Mouse (Mus musculus) testis, adult 2 months (tissue): ENCODE data around the gene Cdc34. TPM values are rescaled to one million over a fixed set of nuclear protein-coding genes. Genes with fewer than 3 reads are reported as not detected.

Experiments
- H3K27ac ChIP-seq: fragments of 200-500 bp; 2 replicates; pipeline ENCODE4 v1.5.1; 2012; ENCODE audit warnings: low read depth, low read length; ENCODE audit not compliant: control insufficient read depth, insufficient read depth
- H3K27me3 ChIP-seq: fragments of 200-500 bp; 2 replicates; pipeline ENCODE4 v1.6.1; 2012; ENCODE audit warnings: mild to moderate bottlenecking, low read length, moderate library complexity; ENCODE audit not compliant: control insufficient read depth, insufficient read depth
- H3K36me3 ChIP-seq: fragments of 200-500 bp; 2 replicates; pipeline ENCODE4 v1.6.1; 2012; ENCODE audit warnings: mild to moderate bottlenecking, low read length; ENCODE audit not compliant: control insufficient read depth, insufficient read depth
- H3K4me1 ChIP-seq: fragments of 200-500 bp; 2 replicates; pipeline ENCODE4 v1.6.1; 2012; ENCODE audit warnings: low read length; ENCODE audit not compliant: control insufficient read depth, insufficient read depth
- H3K4me3 ChIP-seq: fragments of 200-500 bp; 2 replicates; pipeline ENCODE4 v1.5.1; 2012; ENCODE audit warnings: low read depth, mild to moderate bottlenecking, low read length, moderate library complexity, mixed read lengths; ENCODE audit not compliant: control insufficient read depth
- CTCF ChIP-seq: fragments of 200-500 bp; IDR thresholded peaks from 2 replicates; pipeline ENCODE4 v1.5.1; 2012; ENCODE audit warnings: low read depth, mild to moderate bottlenecking, inconsistent platforms, low read length, moderate library complexity; ENCODE audit not compliant: control insufficient read depth, insufficient read depth, insufficient replicate concordance
- POLR2A ChIP-seq: fragments of 200-500 bp; IDR thresholded peaks from 2 replicates; pipeline ENCODE4 v1.6.1; 2012; ENCODE audit warnings: low read depth, mild to moderate bottlenecking, inconsistent platforms, low read length, moderate library complexity; ENCODE audit not compliant: control insufficient read depth
- polyA plus RNA-seq: library from polyadenylated mRNA; depleted of rRNA; stranded (reverse); fragments of >200 nt; gene quantifications from 2 replicates; pipeline ENCODE4 v1.2.3, GENCODE M21; 2012

Gene Cdc34
- polyA plus RNA-seq, 1 experiment: 855 TPM

DNA sequence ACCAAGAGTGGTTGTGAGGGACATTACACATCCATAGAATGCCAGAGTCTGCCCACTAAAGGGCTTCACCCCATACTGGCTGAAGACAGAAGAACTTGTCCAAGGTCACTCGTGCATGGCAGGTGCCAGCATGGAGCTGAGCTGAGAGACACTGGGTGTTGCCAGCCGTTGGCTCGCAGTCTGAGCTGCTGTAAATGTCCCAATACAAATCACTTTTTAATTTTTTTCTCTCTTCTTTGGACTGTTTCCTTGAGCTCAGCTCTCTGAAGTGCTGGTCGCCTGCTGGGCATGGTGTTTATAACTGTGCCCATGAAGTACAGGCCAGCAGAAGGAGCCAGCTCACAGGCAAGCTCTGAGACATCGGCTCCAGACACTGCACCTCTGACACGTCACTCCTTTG, 41.1 kb downstream of the Cdc34 start:
- H3K4me3 ChIP-seq: no peak overlapping the region
- no peaks in the 10 kb centered on the region; the same call in 1 of the 2 replicates for H3K4me1 ChIP-seq
- TF ChIP-seq POLR2A (no peak), CTCF (no peak)

DNA sequence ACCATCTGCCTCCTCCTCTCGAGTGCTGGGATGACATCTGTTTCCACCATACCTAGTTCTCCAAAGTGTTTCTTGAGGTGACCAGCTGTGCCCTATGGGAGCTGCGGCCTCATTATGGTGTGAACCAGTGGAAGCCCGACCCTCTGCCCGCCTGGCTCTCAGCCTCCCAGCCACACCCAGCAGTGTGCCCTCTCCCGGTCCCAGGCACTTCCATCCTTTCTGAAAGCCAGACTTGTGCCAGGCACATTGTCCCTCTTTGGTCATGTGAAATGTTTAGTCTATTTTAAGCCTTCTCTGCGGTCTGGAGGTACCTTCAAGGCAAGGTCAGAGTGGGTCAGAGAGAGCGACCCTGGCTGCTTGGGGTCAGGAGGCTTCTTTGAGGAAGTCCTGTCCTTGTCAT, 41.7 kb downstream of the Cdc34 start:
- Histone ChIP-seq H3K4me3 (no peak overlapping the region), H3K36me3 (no peaks in the 10 kb centered on the region), H3K4me1 (no peaks in the 10 kb centered on the region), H3K27ac (no peak overlapping the region), H3K27me3 (no peaks in the 10 kb centered on the region)
- TF ChIP-seq CTCF (no peak), POLR2A (no peak)

More for the DNA sequence above, 41.1 kb downstream of the Cdc34 start:
- no peaks in the 10 kb centered on the region for H3K36me3 ChIP-seq
- no peaks in the 10 kb centered on the region for H3K27me3 ChIP-seq
- H3K27ac ChIP-seq: no peak overlapping the region

DNA sequence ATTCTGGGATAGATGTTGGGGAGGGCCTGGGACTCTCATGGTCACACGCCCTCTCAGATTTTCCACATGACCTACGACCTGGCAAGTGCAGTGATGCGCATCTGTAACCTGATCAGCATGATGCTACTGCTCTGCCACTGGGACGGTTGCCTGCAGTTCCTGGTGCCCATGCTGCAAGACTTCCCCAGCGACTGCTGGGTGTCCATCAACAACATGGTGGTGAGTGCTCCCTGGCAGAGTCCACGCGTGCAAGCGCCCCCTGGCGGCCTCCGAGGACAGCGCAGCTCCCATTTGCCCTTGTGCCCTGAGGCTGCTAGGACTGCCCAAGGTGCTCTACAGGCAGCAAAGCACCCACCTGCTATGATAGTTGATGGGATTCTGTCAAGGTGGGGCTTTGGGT, 44.1 kb downstream of the Cdc34 start:
- TF ChIP-seq POLR2A: no peak
- peak; percentile 54; the same call in 1 of the 2 replicates for TF ChIP-seq CTCF
- no peak overlapping the region for H3K4me3 ChIP-seq
- H3K36me3 ChIP-seq: no peaks in the 10 kb centered on the region
- no peak overlapping the region for H3K27ac ChIP-seq
- no peaks in the 10 kb centered on the region for H3K27me3 ChIP-seq
- H3K4me1 ChIP-seq: no peaks in the 10 kb centered on the region

DNA sequence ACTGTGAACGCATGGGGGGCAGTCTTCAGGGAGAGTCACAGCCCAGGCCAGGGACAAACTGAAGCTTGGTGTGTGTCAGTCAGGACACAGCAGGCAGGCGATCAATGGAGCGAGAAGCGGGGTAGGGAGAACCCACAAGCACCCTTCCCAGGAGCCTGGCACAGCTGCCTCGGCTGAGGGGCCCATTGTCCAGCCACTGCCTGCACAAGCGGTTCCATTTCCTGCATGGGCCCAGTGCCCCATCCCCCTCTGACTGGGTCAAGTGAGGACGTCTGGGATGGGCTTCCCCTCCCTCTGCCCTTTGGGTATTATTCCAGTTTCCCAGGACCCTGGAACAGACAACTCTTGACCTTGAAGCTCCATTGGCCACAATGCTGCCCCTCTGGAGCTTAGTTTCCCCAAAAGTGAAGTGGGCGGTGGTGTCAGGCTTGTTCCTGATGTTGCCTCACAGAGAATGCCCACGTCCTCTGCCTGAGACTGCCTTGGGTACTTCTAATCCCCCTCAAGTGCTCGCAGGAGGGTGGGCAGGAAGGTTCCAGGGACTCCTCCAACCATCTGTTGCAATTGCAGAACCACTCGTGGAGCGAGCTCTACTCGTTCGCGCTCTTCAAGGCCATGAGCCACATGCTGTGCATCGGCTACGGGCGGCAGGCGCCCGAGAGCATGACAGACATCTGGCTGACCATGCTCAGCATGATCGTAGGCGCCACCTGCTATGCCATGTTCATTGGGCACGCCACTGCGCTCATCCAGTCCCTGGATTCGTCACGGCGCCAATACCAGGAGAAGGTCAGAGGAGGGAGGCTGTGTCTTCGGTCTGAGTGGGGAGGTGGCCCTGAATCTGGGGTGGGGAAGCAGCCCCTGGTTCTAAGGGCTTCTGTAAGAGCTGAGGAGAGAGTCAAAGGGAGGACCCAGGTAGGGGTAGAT, 46.6 kb downstream of the Cdc34 start:
- H3K27ac ChIP-seq: no peak overlapping the region
- no peaks in the 10 kb centered on the region for H3K4me1 ChIP-seq
- H3K4me3 ChIP-seq: no peak overlapping the region
- H3K36me3 ChIP-seq: no peaks in the 10 kb centered on the region
- TF ChIP-seq POLR2A (0 out of 2 replicates have a peak, but pooled peaks have one; percentile 17), CTCF (no peak)
- H3K27me3 ChIP-seq: no peaks in the 10 kb centered on the region

DNA sequence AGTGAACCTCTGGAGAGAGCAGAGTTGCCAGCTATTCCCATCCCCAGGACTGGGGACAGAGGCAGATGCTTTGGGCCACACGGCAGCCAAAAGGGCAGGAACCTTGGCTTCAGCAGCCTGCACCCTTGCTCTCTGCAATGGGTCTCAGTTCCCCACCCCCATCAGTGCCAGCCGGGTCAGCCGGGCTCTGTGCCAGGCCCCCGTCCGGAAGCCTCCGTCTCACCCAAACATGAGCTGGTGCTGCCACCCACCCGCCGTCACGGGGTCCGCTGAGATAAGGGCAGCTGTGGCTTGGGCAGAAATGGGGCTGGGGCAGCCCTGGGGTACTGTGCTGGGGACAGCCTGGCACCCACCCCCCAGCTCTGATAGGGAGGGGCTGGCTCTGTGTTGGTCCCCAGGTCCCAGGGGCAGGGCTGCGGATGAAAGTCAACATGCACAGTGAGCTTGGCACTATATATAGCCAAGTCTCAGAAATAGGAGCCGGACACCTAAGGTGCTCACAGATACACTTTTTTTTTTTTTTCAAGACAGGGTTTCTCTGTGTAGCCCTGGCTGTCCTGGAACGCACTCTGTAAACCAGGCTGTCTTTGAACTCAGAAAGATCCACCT, 47.5 kb downstream of the Cdc34 start:
- TF ChIP-seq CTCF (no peak), POLR2A (no peak)
- H3K27me3 ChIP-seq: no peaks in the 10 kb centered on the region
- no peak overlapping the region for H3K27ac ChIP-seq
- no peaks in the 10 kb centered on the region; the same call in 1 of the 2 replicates for H3K4me1 ChIP-seq
- no peaks in the 10 kb centered on the region for H3K36me3 ChIP-seq
- H3K4me3 ChIP-seq: no peak overlapping the region

DNA sequence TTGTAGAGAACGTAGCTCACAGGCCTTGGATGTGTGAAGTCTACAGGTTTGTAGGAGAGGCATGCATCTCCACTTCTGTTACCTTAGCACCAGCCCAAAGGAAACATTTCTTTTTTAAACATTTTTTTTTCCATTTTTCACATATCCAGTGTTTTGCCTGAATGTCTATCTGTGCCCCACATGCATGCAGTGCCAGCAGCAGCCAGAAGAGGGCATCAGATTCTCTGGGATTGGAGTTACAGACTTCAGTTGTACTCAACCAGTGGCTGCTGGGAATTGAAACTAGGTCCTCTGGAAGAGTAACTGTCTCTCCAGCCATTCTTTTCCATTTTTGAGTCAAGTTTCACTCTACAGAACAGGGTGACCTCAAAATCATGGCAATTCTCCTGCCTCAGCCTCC, 50.5 kb downstream of the Cdc34 start:
- H3K4me1 ChIP-seq: peaks cover 17% of the 10 kb centered on the region
- no peaks in the 10 kb centered on the region for H3K36me3 ChIP-seq
- TF ChIP-seq POLR2A: no peak
- TF ChIP-seq CTCF: peak; percentile 40; the same call in 1 of the 2 replicates
- no peak overlapping the region for H3K27ac ChIP-seq
- H3K4me3 ChIP-seq: no peak overlapping the region
- H3K27me3 ChIP-seq: no peaks in the 10 kb centered on the region

DNA sequence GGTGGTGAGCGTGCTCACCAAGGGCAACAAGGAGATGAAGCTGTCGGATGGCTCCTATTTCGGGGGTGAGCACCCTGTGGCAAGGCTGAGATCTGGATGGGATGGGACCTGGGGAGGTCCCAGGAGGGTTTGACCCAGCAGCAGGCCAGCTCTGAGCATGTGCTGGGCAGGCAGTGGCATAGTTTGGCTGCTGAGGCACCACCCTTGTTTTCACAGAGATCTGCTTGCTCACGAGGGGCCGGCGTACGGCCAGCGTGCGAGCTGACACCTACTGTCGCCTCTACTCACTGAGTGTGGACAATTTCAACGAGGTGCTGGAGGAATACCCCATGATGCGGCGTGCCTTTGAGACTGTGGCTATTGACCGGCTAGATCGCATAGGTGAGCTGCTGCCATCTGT, 51.9 kb downstream of the Cdc34 start:
- Histone ChIP-seq H3K27ac (no peak overlapping the region), H3K4me1 (peaks cover 23% of the 10 kb centered on the region), H3K27me3 (no peaks in the 10 kb centered on the region), H3K36me3 (no peaks in the 10 kb centered on the region), H3K4me3 (no peak overlapping the region)
- TF ChIP-seq POLR2A: no peak
- no peak for TF ChIP-seq CTCF
